Mouse (Mus musculus): ENCODE measurements around the gene Poc1a.

The Poc1a gene

DNA sequence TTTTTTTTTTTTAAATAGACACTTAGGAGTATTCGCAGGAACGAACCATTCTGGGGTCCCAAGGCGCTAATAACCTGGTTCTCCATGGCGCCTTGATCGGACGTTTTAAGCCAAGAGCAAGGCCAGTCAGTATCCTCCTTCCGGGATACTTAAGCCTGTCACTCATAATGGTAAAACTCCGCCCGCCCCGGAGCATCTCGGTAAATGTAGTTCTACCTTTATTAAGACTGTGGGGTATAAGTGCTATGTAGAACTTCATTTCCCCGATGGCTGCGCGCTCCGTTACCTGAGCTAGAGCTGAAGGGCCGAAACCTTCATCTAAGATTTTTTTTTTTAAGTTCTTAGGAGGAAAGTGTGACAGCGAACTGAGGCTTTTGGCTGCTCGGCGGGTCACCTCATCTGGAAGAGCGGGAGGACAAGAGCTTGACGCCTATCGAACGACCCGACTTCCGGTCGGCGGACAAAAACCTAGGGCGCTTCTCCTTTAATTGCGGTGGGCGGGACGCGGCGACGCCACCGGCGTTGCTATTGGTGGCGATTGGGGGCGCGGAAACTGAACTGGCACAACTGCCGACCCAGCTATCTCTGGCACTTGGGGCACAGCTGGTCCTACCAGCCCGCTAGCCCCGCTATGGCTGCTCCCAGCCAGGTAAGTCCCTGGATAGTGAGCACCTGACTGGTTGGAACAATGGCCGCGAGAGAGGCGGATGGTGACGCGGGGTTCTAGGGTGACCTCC is at the start of gene Poc1a:
TSS of gene Poc1a (plus strand) at position 254 of the 737 bp plus-strand sequence.
- DNase-seq (ENCODE audit: low spot score), result peak; percentile 91

DNA sequence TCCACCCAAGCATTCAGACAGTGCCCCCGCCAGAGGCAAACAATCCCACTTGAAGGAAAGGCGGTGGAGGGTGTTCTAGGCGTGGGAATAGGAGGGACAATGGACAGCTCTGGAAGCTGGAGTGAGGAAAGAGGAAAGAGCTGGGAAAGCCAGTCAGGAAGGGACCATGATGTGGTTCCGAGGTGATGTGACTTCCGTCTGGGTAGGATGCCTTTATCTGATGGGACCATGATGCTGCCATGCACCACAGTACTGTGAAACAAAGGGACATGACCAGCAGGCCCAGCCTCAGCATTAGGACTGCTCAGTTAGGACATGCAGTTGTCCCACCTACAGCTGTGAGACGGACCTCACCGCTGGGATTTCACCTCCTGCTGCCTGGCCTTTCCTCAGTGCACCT is 49.6 kb upstream of the Poc1a start:
- no peak for DNase-seq (ENCODE audit: low spot score)

DNA sequence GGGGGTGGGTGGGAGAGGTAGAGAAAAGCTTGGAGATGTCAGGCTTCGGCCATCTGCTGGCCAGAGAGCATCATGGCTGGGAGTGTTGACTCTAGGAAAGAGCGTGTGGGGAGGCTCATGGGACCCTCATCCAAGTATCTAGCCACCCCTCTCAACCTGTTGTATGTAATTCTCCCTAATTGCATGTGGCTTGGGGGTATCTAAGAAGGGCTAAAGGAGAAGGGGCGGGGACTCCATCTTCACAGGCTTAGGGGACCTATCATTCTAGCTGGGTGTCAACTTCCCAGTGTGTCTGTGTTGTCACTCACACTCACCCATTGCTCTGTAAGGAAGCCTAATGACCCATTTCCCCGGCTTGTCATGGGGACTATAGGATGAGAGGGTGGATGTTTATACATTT is 49.0 kb upstream of the Poc1a start:
- DNase-seq (ENCODE audit: low spot score), result no peak

DNA sequence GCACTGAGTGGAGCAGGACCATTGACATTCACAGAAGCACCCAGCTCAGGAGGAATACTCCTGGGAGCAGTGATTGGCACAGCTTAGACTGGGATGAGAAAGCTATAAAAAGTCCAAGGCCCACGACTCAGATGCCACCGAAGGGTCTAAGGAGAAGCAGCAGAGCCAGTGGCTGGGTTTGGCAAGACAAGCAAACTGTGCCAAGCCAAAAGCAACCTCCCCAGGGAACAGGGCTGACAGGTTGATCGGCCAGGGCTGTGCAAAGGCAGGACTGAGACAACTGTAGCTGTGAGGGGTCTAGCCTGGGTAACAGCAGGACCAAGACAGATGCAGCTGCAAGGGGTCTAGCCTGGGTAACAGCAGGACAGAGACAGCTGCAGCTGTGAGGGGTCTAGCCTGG is 47.9 kb upstream of the Poc1a start:
- DNase-seq (ENCODE audit: low spot score), result no peak

DNA sequence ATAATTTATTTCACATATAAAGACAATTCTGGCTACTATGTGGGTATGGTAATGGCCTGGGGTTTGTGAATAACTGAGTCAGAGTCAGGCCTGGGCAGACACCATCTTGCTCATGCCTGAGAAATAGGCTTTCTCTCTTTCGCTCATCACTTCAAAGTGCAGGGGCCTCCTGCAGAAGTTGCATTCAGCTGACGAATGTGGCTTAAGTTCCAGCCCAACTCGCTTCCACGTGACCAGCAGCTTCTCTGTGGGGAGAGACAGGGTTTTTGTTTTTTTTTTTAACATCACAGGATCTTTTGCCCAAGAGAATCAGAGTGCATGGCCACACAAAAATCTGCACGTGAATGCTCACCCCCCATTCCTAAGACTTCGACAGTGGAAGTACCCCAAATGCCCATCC is 46.9 kb upstream of the Poc1a start:
- DNase-seq (ENCODE audit: low spot score), result no peak

DNA sequence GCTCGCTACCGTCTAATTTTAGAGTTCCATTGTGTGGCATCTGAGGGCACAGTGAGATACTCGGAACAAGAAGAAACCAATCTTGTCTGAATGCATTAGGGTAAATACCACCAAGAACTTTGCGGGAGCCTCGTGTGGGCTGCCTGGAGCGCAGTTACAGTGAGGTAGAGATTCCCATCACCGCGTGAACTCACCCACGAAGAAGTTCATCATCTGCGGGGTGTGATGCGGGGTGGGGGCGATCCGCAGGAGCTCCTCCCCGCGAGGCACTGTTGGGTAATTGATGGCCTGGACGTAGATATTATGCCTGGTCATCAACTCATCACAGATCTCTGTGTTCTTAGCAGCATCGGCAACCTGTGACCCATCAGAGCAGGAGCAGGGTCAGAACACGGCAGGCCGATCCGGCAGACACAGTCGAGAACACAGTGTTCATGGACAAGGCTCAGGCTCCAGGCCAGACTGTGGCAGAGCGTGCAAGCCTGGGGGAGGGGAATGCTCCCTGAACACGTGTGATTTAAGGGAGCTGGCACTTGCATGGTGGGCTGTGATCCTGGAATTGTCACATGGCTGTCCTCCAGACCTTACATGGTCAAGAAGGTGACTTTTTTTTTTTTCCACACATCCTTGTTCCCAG is 45.5 kb upstream of the Poc1a start:
- DNase-seq (ENCODE audit: low spot score), result no peak

GRCm38 (mm10) chr9:106236156-106236817 is 44.6 kb upstream of the Poc1a start:
- no peak for DNase-seq (ENCODE audit: low spot score)

DNA sequence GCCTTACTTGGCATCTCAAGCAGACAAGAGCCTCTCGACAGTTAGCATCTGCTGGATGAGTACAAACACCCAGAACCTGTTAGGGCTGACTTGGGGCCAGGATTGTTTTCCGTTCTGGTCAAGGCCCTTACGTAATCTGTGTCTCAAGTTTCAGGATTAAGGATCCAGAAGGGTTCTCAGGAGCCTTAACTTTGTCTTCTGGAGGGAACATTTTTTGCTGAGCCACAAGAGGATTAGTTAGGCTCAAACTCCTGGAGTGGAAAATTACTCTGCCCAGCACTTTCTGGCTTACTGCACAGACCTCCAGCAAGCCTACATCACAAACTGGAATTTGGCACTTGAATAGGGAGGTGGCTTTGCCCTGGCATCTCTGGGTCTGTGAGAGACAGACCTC is 44.0 kb upstream of the Poc1a start:
- DNase-seq (ENCODE audit: low spot score), result no peak

GRCm38 (mm10) chr9:106237401-106237800 is 43.5 kb upstream of the Poc1a start:
- no peak for DNase-seq (ENCODE audit: low spot score)

- DNase-seq (ENCODE audit: low spot score), result no peak
Observed at GRCm38 (mm10) chr9:106237878-106238277, 43.0 kb upstream of the Poc1a start.

DNA sequence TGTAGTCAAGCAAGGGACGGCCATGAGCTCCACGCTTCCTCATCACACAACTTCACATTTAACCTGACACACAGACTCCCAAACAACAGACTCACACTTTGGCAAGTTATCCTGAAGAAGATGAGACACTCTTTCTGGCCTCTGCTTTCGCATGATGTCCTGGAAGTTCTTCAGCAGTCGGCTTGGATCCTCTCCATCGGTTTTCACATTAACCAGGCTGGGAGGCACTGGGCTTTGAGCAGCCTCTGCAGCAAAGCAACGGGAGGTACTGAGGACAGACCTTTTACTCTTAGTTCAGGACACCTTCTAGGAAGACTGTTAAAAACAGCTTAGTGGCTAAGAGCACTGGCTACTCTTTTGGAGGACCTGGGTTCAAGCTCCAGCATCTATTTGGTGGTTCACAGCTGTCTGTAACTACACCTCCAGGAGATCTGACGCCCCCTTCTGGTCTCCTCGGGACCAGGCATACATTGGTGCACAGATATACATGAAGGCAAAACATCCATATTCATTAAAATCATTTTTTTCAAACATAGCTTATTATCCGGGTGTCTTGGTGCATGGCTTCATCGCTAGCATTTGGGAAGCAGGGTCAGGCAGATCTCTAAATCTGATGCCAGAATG is 39.2 kb upstream of the Poc1a start:
- DNase-seq (ENCODE audit: low spot score), result no peak

DNA sequence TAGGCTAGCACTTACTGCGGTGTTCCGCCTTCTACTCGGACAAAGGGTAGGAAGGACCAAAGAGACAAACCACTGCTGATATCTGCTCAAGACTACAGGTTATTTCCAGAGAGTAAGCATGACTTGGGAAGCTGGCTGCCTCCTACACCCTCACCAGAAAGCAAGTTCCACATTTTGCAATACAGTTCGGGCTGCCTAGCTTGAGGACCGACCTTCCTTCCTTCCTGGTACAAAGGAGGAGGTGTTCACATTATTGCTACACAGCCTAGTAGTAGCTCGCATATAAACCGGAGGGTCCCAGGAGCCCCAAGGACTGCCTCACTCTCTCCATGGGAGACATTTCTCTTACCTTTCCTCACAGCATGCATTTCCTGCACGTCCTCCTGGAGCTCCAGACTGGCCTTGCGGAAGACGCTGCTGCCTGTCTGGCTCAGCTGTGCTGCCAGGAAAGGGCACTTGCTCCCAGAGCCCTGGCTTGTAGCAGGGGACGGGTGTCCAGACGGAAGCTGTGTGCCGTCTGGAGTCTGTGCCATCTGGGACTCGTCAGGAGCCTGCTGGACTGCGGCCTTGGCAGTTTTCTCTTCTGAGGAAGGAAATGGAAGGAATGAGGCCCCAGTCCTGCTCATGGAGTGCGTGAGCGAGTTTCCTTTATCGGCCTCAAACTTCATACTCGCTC is 37.9 kb upstream of the Poc1a start:
- no peak for DNase-seq (ENCODE audit: low spot score)

- DNase-seq (ENCODE audit: low spot score), result no peak
Observed at GRCm38 (mm10) chr9:106249550-106249949, 31.3 kb upstream of the Poc1a start.

- no peak for DNase-seq (ENCODE audit: low spot score)
Observed at GRCm38 (mm10) chr9:106250245-106250644, 30.6 kb upstream of the Poc1a start.

DNA sequence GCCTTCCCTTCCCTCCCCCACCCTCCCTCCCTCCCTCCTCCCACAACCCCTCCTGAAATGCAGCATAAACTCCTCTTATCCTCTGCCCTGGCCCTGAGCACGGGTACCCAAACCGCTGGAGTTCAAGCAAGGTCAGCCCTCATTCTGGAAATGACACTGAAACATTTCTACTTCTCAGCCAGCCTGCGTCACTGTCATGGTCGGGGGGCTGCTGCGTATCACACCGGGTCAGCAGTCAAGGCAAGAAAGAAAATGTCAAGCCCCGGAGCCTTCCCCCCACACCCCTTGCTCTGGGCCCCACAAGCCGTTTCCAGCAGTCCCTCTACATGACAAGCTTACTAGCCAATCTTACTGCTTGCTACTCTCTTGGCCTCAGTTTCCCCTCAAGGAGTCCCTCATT is 29.8 kb upstream of the Poc1a start:
- no peak for DNase-seq (ENCODE audit: low spot score)

DNA sequence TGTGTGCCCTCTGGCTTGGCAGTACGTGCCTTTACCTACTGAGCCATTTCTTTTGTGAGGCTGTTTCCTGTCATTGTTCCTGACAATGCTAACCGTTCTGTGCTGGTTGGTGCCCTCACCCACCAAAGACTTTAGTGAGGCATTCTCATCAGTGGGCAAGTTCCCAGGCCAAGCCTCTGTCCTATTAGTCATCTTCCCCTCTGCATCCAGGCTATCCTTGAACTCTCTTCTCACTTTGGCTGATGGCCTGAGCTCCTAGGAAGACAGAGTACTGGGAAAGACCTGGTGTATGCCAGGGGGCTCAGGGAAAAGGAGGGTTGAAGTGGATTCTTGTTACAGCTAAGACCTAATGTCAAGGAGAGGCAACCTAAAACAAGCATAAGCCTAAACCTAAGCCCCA is 26.9 kb upstream of the Poc1a start:
- no peak for DNase-seq (ENCODE audit: low spot score)

- DNase-seq (ENCODE audit: low spot score), result no peak
Observed at GRCm38 (mm10) chr9:106258412-106258811, 22.4 kb upstream of the Poc1a start.

- DNase-seq (ENCODE audit: low spot score), result no peak
Observed at GRCm38 (mm10) chr9:106258990-106259389, 21.9 kb upstream of the Poc1a start.

- no peak for DNase-seq (ENCODE audit: low spot score)
Observed at GRCm38 (mm10) chr9:106261058-106261457, 19.8 kb upstream of the Poc1a start.

DNA sequence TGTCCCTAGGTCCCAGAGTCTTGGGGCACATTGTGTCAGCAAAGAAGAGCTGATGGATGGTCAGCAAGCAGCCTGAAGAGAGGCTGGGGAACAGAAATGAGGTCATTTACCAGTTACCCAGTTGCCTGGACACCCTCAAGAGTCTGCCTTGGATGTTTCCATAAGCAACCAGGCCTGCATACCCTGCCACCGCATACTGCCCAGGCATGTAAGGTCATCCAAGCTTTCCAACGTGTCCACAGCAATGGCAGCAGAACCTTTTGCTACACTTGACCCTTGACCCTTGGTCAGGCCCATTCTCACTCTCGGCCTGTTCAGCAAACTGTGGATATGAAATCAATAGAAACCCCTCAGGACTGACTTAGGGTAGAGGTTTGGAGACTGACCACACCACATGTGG is 19.4 kb upstream of the Poc1a start:
- DNase-seq (ENCODE audit: low spot score), result no peak

GRCm38 (mm10) chr9:106262075-106262474 is 18.8 kb upstream of the Poc1a start:
- no peak for DNase-seq (ENCODE audit: low spot score)

- no peak for DNase-seq (ENCODE audit: low spot score)
Observed at GRCm38 (mm10) chr9:106263381-106263924, 17.4 kb upstream of the Poc1a start.

All from T-cell, adult 2 months (primary cell).